Mouse (Mus musculus): ENCODE data around the gene Gm14399.

GRCm38 (mm10) chr2:175156696-175157095 lies 14.9 kb upstream of the Gm14399 start:
- no peak for TF ChIP-seq GATA1 (IDR thresholded peaks at IDR 0.05; ENCODE audit: borderline replicate concordance, low read length)
- TF ChIP-seq FLI1 (IDR thresholded peaks at IDR 0.05; ENCODE audit: low read length), result no peak

Measured in megakaryocyte, embryonic 14.5 days (primary cell).